Mouse (Mus musculus): ENCODE data around the gene Olfr1113. TPM values are rescaled to one million over a fixed set of nuclear protein-coding genes. Genes with fewer than 3 reads are reported as not detected.
"Not testable (repeated sequence)": the region's sequence is repeated elsewhere in the genome, so short reads cannot be mapped to it uniquely, and the experiment has no call there.

Olfr1113 gene
- not detected in 2 replicates for polyA plus RNA-seq (2015; fragmentation: Nextera tagmentation; extraction: Ambion mirVana)

DNA sequence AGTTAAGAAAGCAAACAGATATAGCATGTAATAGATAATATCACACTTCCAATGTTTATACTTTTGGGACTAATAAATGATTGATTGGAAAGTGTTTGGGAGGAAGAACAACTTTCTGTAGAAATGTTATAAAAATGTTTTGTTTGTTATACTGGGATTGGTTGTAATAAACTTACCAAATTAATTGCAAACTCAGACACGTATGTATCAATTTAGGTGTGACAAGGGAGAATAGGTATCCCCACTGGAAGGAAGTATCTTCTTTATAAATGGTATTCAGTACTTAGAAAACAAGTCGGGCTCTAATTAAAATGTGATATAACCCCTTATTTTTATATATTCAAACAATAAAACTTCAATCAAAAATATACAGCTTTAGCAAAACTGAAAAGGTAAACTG is at the start of gene Olfr1113:
TSS of gene Olfr1113 (plus strand) at position 301 of the 400 bp plus-strand sequence.
- WGBS = 91% methylated on average over 2 of the region's 2 CpGs
- Histone ChIP-seq H3K9ac (no peak within 1 kb of the TSS), H3K4me3 (no peak within 1 kb of the TSS), H3K27ac (replicated peaks) (no peak within 1 kb of the TSS), H3K4me2 (no peak within 1 kb of the TSS), H3K36me3 (no peaks in the 10 kb centered on the region), H3K27me3 (no peaks in the 10 kb centered on the region), H3K9me3 (no peaks in the 10 kb centered on the region), H3K4me1 (replicated peaks) (no peaks in the 10 kb centered on the region)
- no peak for ATAC-seq (ENCODE audit: low read depth)

DNA sequence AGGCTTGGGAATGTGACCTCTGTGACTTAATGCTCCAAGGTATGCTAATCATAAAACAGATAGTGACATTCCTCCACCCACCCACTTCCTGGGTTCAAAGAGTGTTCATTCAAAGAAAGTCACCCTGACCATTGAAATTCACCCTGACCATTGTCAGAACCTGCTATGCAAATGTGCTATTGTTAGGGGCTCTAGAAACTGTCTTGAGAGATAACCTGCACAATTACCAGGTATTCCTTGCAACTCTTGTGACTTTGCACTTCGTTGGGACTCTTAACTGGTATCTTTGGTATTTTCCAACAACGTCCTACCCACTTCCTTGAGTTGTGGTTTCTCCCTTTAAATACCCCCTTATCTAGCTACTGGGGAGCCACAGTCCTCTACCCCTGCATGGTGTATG is 41.0 kb upstream of the Olfr1113 start:
- H3K4me1 ChIP-seq (replicated peaks); H3K27me3 ChIP-seq; H3K9ac ChIP-seq; H3K9me3 ChIP-seq; ATAC-seq (ENCODE audit: low read depth); H3K4me3 ChIP-seq; H3K36me3 ChIP-seq; H3K27ac ChIP-seq (replicated peaks); H3K4me2 ChIP-seq: not testable (repeated sequence)
- 82% methylated on average over 2 of the region's 2 CpGs for WGBS

DNA sequence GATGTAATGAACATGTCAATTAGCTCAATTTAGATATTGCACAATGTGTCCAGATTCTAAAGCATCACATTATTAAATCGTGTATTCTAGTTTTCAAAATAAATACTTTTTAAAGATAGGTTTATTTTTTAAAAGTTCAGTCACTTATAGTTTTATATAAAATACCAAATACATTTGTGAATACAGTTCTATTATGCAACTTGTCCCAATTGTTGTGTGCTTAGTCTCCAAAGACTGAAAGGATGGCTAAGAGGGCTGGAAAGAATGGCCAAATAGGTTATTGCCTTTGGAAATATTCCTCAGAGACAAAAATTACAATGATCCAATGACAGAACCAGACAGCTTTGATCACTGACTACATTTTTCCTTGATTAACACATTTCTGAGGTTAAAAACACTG is 21.3 kb upstream of the Olfr1113 start, which contains the start of gene Olfr1112:
TSS of gene Olfr1112 (plus strand) at position 301 of the 400 bp plus-strand sequence.
- no peak for ATAC-seq (ENCODE audit: low read depth)
- Histone ChIP-seq H3K9ac (no peak within 1 kb of the TSS), H3K4me1 (replicated peaks) (no peaks in the 10 kb centered on the region), H3K36me3 (no peaks in the 10 kb centered on the region), H3K4me2 (no peak within 1 kb of the TSS), H3K27ac (replicated peaks) (no peak within 1 kb of the TSS), H3K27me3 (no peaks in the 10 kb centered on the region), H3K4me3 (no peak within 1 kb of the TSS), H3K9me3 (no peaks in the 10 kb centered on the region)
- 88% methylated on average over 1 of the region's 1 CpGs for WGBS

DNA sequence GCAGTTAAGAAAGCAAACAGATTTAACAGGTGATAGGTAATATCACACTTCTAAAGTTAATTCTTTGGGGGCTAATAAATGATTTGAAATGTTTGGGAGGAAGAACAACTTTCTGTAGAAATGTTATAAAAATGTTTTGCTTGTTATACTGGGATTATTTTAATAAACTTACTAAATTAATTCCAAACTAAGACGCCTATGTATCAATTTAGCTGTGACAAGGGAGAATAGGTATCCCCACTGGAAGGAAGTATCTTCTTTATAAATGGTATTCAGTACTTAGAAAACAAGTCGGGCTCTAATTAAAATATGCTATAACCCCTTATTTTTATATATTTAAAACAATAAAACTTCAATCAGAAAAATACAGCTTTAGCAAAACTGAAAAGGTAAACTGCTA is 38.9 kb downstream of the Olfr1113 start, which contains the start of gene Olfr1115:
TSS of gene Olfr1115 (plus strand) at position 301 of the 400 bp plus-strand sequence.
- no peak within 1 kb of the TSS for H3K4me3 ChIP-seq
- no peak within 1 kb of the TSS for H3K9ac ChIP-seq
- 89% methylated on average over 2 of the region's 2 CpGs for WGBS
- no peaks in the 10 kb centered on the region for H3K4me1 ChIP-seq (replicated peaks)
- ATAC-seq (ENCODE audit: low read depth) = no peak
- H3K4me2 ChIP-seq = no peak within 1 kb of the TSS
- no peaks in the 10 kb centered on the region for H3K27me3 ChIP-seq
- H3K27ac ChIP-seq (replicated peaks) = no peak within 1 kb of the TSS
- H3K36me3 ChIP-seq = no peaks in the 10 kb centered on the region
- H3K9me3 ChIP-seq = no peaks in the 10 kb centered on the region

Small RNAs within 50 kb of the gene (microRNA-seq; reads per million reads assigned to microRNA genes)
- not detected for gene Gm27438

Other genes with a start within 250 kb of the Olfr1113 start
- not detected in 2 replicates for gene Olfr1099, start 248.3 kb upstream of the Olfr1113 start, polyA plus RNA-seq (2015; fragmentation: Nextera tagmentation; extraction: Ambion mirVana)
- not detected in 2 replicates for gene Olfr1100, start 229.0 kb upstream of the Olfr1113 start, polyA plus RNA-seq (2015; fragmentation: Nextera tagmentation; extraction: Ambion mirVana)
- gene Olfr1101, start 217.7 kb upstream of the Olfr1113 start, polyA plus RNA-seq (2015; fragmentation: Nextera tagmentation; extraction: Ambion mirVana) = not detected in 2 replicates
- not detected in 2 replicates for gene Olfr1102, start 210.6 kb upstream of the Olfr1113 start, polyA plus RNA-seq (2015; fragmentation: Nextera tagmentation; extraction: Ambion mirVana)
- gene Olfr1104, start 181.9 kb upstream of the Olfr1113 start, polyA plus RNA-seq (2015; fragmentation: Nextera tagmentation; extraction: Ambion mirVana) = not detected in 2 replicates
- not detected in 2 replicates for gene Olfr1105, start 172.4 kb upstream of the Olfr1113 start, polyA plus RNA-seq (2015; fragmentation: Nextera tagmentation; extraction: Ambion mirVana)
- not detected in 2 replicates for gene Olfr1106, start 156.7 kb upstream of the Olfr1113 start, polyA plus RNA-seq (2015; fragmentation: Nextera tagmentation; extraction: Ambion mirVana)
- gene Olfr1107, start 133.2 kb upstream of the Olfr1113 start, polyA plus RNA-seq (2015; fragmentation: Nextera tagmentation; extraction: Ambion mirVana) = not detected in 2 replicates
- gene Olfr1109, start 113.0 kb upstream of the Olfr1113 start, polyA plus RNA-seq (2015; fragmentation: Nextera tagmentation; extraction: Ambion mirVana) = not detected in 2 replicates
- not detected in 2 replicates for gene Olfr259, start 94.4 kb upstream of the Olfr1113 start, polyA plus RNA-seq (2015; fragmentation: Nextera tagmentation; extraction: Ambion mirVana)
- not detected in 2 replicates for gene Olfr1110, start 68.7 kb upstream of the Olfr1113 start, polyA plus RNA-seq (2015; fragmentation: Nextera tagmentation; extraction: Ambion mirVana)
- not detected in 2 replicates for gene Olfr1111, start 56.3 kb upstream of the Olfr1113 start, polyA plus RNA-seq (2015; fragmentation: Nextera tagmentation; extraction: Ambion mirVana)
- gene Olfr1112, start 21.2 kb upstream of the Olfr1113 start, polyA plus RNA-seq (2015; fragmentation: Nextera tagmentation; extraction: Ambion mirVana) = not detected in 2 replicates
- gene Olfr1115, start 39.0 kb downstream of the Olfr1113 start, polyA plus RNA-seq (2015; fragmentation: Nextera tagmentation; extraction: Ambion mirVana) = not detected in 2 replicates
- not detected in 2 replicates for gene Olfr1116, start 58.6 kb downstream of the Olfr1113 start, polyA plus RNA-seq (2015; fragmentation: Nextera tagmentation; extraction: Ambion mirVana)
- gene Olfr1118, start 98.6 kb downstream of the Olfr1113 start, polyA plus RNA-seq (2015; fragmentation: Nextera tagmentation; extraction: Ambion mirVana) = not detected in 2 replicates
- not detected in 2 replicates for gene Olfr1120, start 145.8 kb downstream of the Olfr1113 start, polyA plus RNA-seq (2015; fragmentation: Nextera tagmentation; extraction: Ambion mirVana)
- gene Olfr1121, start 160.9 kb downstream of the Olfr1113 start, polyA plus RNA-seq (2015; fragmentation: Nextera tagmentation; extraction: Ambion mirVana) = not detected in 2 replicates
- not detected in 2 replicates for gene Olfr1122, start 176.9 kb downstream of the Olfr1113 start, polyA plus RNA-seq (2015; fragmentation: Nextera tagmentation; extraction: Ambion mirVana)
- gene Olfr1123, start 207.7 kb downstream of the Olfr1113 start, polyA plus RNA-seq (2015; fragmentation: Nextera tagmentation; extraction: Ambion mirVana) = not detected in 2 replicates
- gene Olfr1124, start 221.3 kb downstream of the Olfr1113 start, polyA plus RNA-seq (2015; fragmentation: Nextera tagmentation; extraction: Ambion mirVana) = 0.10 TPM in 1 of 2 replicates, not detected in the other
- not detected in 2 replicates for gene Olfr1126, start 245.0 kb downstream of the Olfr1113 start, polyA plus RNA-seq (2015; fragmentation: Nextera tagmentation; extraction: Ambion mirVana)

All from neural tube, embryonic 13.5 days (tissue).